Mouse (Mus musculus): ENCODE data around the gene Ankrd54. TPM values are rescaled to one million over a fixed set of nuclear protein-coding genes. Genes with fewer than 3 reads are reported as not detected.
"Not testable (repeated sequence)": the region's sequence is repeated elsewhere in the genome, so short reads cannot be mapped to it uniquely, and the experiment has no call there.

Ankrd54 gene
- total RNA-seq, 1 experiment from 2014 or later = 23.3 TPM

DNA sequence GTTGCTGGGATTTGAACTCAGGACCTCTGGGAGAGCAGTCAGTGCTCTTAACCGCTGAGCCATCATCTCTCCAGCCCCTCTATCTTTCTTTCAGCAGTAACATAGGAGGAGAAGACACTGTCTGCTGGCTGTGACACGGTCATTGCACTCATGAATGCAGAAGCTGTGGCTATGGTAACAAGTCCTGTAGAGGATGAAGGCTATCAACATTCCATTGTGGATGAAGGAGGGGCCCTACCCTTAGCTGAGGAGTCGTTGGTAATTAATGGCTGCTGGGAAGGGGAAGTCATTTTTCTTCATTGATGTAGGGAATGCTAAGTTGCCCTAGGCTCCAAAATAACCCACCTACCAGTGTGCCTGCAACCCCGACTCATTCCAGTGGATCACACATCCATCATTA, 44.5 kb downstream of the Ankrd54 start:
- DNase-seq = no peak

- no peak for DNase-seq
Measured at GRCm38 (mm10) chr15:79013382-79013781, 49.3 kb downstream of the Ankrd54 start.

DNA sequence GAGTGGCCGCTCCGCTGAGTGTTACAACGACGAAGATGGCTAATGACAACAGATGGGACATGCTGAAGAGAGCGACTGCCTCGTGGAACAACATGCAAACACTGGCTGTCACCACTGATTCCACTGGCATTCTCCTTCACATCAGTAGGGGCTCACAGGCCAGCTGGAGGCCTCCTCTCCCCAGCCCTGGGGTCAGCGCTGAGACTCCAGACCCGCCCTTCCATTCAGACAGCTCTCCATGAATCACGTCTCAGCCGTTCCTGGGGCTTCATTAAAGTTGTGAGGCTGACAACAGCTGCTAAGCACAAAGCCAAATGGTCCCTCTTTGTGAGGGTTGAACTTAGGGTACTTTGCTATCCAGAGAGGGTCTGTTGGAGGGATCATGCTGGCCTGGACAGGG, 51.1 kb downstream of the Ankrd54 start:
- no peak for DNase-seq

DNA sequence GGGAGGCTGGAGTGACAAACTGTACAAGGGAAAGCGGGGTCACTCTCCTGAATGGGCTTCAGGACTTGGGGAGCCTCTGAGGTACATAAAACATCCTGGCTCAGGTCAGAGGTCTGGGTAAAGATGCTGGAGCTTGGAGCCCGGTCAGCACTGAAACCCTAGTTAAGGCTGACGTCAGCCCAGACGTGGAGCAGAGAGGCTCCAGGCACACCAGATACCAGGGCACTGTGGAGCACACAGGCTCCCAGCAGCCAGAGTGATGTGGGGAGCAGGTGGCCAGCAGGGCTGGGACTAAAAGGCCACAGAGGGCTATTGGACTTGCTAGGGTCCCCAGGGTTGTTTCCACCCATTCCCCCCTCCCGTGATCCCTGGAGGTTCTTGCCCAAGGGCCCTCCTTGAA, 53.0 kb downstream of the Ankrd54 start:
- DNase-seq = no peak

- not testable (repeated sequence) for DNase-seq
Measured at GRCm38 (mm10) chr15:79007836-79008235, 54.9 kb downstream of the Ankrd54 start.

DNA sequence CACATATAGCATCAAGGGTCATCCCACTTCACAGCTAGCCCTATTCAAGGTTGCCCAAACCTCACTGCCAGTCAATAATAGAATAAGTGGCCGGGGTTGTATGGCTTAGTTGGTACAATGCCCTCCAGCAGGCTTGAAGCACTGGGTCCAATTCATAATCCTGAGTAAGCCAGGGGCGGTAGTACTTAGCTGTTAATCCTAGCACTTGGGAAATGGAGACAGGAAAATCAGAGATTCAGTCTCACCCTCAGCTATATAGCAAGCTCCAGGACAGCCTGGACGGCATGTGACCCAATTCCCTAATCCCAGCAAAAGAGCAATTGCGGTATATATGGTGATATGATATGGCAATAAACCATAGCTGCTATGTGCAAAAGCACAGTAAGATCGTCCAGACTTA, 55.6 kb downstream of the Ankrd54 start:
- DNase-seq = no peak

- no peak for DNase-seq
Measured at GRCm38 (mm10) chr15:79006638-79007037, 56.1 kb downstream of the Ankrd54 start.

GRCm38 (mm10) chr15:79005581-79005980, 57.1 kb downstream of the Ankrd54 start:
- DNase-seq = peak; percentile 42

Other genes with a start within 250 kb of the Ankrd54 start
- gene Cdc42ep1, start 220.3 kb downstream of the Ankrd54 start, total RNA-seq (2021) = 44.5 and 45.1 TPM in 2 replicates
- 0.85 TPM in 1 of 2 replicates, not detected in the other for gene Lgals2, start 207.4 kb downstream of the Ankrd54 start, total RNA-seq (2021)
- gene Gga1, start 185.7 kb downstream of the Ankrd54 start, total RNA-seq (2021) = 51.7 and 52.0 TPM in 2 replicates
- gene Gm49510, start 163.2 kb downstream of the Ankrd54 start, total RNA-seq (2021) = not detected in 2 replicates
- 6.6 and 15.2 TPM in 2 replicates for gene Sh3bp1, start 163.1 kb downstream of the Ankrd54 start, total RNA-seq (2021)
- 4.4 and 6.2 TPM in 2 replicates for gene Pdxp, start 149.0 kb downstream of the Ankrd54 start, total RNA-seq (2021)
- gene Lgals1, start 136.2 kb downstream of the Ankrd54 start, total RNA-seq (2021) = 554 and 561 TPM in 2 replicates
- gene Nol12, start 128.0 kb downstream of the Ankrd54 start, total RNA-seq (2021) = 37.0 and 44.4 TPM in 2 replicates
- 82.2 and 85.0 TPM in 2 replicates for gene Triobp, start 115.2 kb downstream of the Ankrd54 start, total RNA-seq (2021)
- gene H1f0, start 34.4 kb downstream of the Ankrd54 start, total RNA-seq (2021) = 162 and 178 TPM in 2 replicates
- gene Galr3, start 21.0 kb downstream of the Ankrd54 start, total RNA-seq (2021) = 0.41 and 0.78 TPM in 2 replicates
- 171 and 177 TPM in 2 replicates for gene Eif3l, start 12.3 kb upstream of the Ankrd54 start, total RNA-seq (2021)
- gene Micall1, start 46.0 kb upstream of the Ankrd54 start, total RNA-seq (2021) = 34.3 and 41.0 TPM in 2 replicates
- 110 and 127 TPM in 2 replicates for gene Polr2f, start 78.1 kb upstream of the Ankrd54 start, total RNA-seq (2021)
- gene 1700088E04Rik, start 78.4 kb upstream of the Ankrd54 start, total RNA-seq (2021) = 4.4 and 4.7 TPM in 2 replicates
- gene Sox10, start 102.3 kb upstream of the Ankrd54 start, total RNA-seq (2021) = 2.3 and 3.3 TPM in 2 replicates
- gene Pick1, start 166.3 kb upstream of the Ankrd54 start, total RNA-seq (2021) = 18.6 and 22.9 TPM in 2 replicates
- 0.22 TPM in 1 of 2 replicates, not detected in the other for gene Gm49486, start 166.5 kb upstream of the Ankrd54 start, total RNA-seq (2021)
- not detected in 2 replicates for gene Slc16a8, start 191.9 kb upstream of the Ankrd54 start, total RNA-seq (2021)
- 0.30 TPM in 1 of 2 replicates, not detected in the other for gene Baiap2l2, start 222.6 kb upstream of the Ankrd54 start, total RNA-seq (2021)

Data from adrenal gland, postnatal 14 days (tissue).